Mouse (Mus musculus) liver, postnatal 0 days (tissue): ENCODE results near the gene Sox5. TPM values are rescaled to one million over a fixed set of nuclear protein-coding genes. Genes with fewer than 3 reads are reported as not detected.

Experiments used
- ATAC-seq: fragments of 200-750 bp; cut with Nextera tagmentation; 2 replicates; pipeline ENCODE4 v1.8.0; 2017; ENCODE audit warnings: mild to moderate bottlenecking, moderate library complexity
- DNase-seq: peaks from one replicate; pipeline ENCODE4 v3.0.0-alpha.2; 2016
- H3K27ac ChIP-seq: fragments of 300-500 bp; sonication (generic); 2 replicates; pipeline ENCODE4 v1.5.1; 2014; ENCODE audit warnings: antibody characterized with exemption, moderate library complexity, mild to moderate bottlenecking, low read depth
- H3K27me3 ChIP-seq: fragments of 300-500 bp; sonication (generic); 2 replicates; pipeline ENCODE4 v1.6.1; 2014; ENCODE audit warnings: low read length, control low read depth, mixed read lengths; ENCODE audit not compliant: insufficient read depth
- H3K36me3 ChIP-seq: fragments of 300-500 bp; sonication (generic); replicated peaks from 2 replicates; pipeline ENCODE4 v1.6.1; 2014; ENCODE audit warnings: mild to moderate bottlenecking, control low read depth, low read length, moderate library complexity, mixed read lengths; ENCODE audit not compliant: insufficient read depth
- H3K4me1 ChIP-seq: fragments of 300-500 bp; sonication (generic); 2 replicates; pipeline ENCODE4 v1.6.1; 2014; ENCODE audit warnings: antibody characterized with exemption, mild to moderate bottlenecking, control low read depth; ENCODE audit not compliant: insufficient read depth
- H3K4me2 ChIP-seq: fragments of 300-500 bp; sonication (generic); 2 replicates; pipeline ENCODE4 v1.6.1; 2014; ENCODE audit warnings: low read depth, mild to moderate bottlenecking, low read length, moderate library complexity, mixed read lengths
- H3K4me3 ChIP-seq: fragments of 300-500 bp; sonication (generic); 2 replicates; pipeline ENCODE4 v1.5.1; 2014; ENCODE audit warnings: low read depth, low read length
- H3K9ac ChIP-seq: fragments of 300-500 bp; sonication (generic); replicated peaks from 2 replicates; pipeline ENCODE4 v1.6.1; 2014; ENCODE audit warnings: mild to moderate bottlenecking, moderate library complexity
- H3K9me3 ChIP-seq: fragments of 300-500 bp; sonication (generic); 2 replicates; pipeline ENCODE4 v1.6.1; 2016; ENCODE audit warnings: mild to moderate bottlenecking, control low read depth, low read length, mixed read lengths
- CTCF ChIP-seq: sonication (generic); IDR thresholded peaks from 2 replicates; pipeline ENCODE4 v1.5.1; 2016; ENCODE audit warnings: antibody characterized with exemption, low read depth
- EP300 ChIP-seq: IDR thresholded peaks from 2 replicates; pipeline ENCODE4 v1.6.1; 2016; ENCODE audit warnings: antibody characterized with exemption, low read depth, mild to moderate bottlenecking
- WGBS: fragments of 180-500 bp; shearing (Covaris S2); extraction: QIAGEN DNeasy Blood & Tissue Kit; methylation state at CpG from one replicate; pipeline ENCODE4 v1.1.7; 2014; ENCODE audit not compliant: insufficient replicate concordance; 5-methylcytosine and 5-hydroxymethylcytosine counted together
- polyA plus RNA-seq: library from polyadenylated mRNA; unstranded; fragments of >200 nt; fragmentation: Nextera tagmentation; extraction: Ambion mirVana; gene quantifications from 2 replicates; pipeline ENCODE4 v1.2.1, GENCODE M21; 2015

Sox5 gene
- polyA plus RNA-seq, 1 experiment from 2014 or later, result 7.5 TPM

DNA sequence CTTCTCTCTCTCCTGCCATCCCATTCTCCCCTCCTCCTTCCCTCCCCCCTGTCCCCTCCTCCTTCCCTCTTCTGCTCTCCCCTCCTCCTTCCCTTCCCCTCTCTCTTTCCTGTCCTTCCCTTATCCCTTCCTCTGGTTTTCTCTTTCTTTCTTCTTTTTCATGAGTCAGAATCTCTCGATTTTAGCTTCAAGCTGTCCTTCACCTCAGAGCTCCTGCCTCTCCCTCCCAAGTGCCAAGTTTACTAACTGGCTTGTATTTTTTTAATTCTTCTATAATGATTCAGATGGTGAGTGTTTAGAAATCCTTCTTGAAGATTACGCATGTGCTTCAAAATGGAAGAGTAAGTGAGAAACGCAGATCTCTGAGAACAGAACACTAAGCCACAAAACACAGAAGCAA is 135.4 kb downstream of the Sox5 start:
- H3K9ac ChIP-seq, result no peak overlapping the region
- H3K4me2 ChIP-seq, result no peak overlapping the region
- H3K4me3 ChIP-seq, result no peak overlapping the region
- ATAC-seq, result no peak
- H3K9me3 ChIP-seq, result no peaks in the 10 kb centered on the region
- no peaks in the 10 kb centered on the region for H3K27me3 ChIP-seq
- TF ChIP-seq CTCF (no peak), EP300 (no peak)
- peaks cover 6% of the 10 kb centered on the region for H3K4me1 ChIP-seq
- no peaks in the 10 kb centered on the region for H3K36me3 ChIP-seq
- 64% methylated on average over 3 of the region's 3 CpGs for WGBS
- no peak overlapping the region for H3K27ac ChIP-seq
- DNase-seq, result no peak

DNA sequence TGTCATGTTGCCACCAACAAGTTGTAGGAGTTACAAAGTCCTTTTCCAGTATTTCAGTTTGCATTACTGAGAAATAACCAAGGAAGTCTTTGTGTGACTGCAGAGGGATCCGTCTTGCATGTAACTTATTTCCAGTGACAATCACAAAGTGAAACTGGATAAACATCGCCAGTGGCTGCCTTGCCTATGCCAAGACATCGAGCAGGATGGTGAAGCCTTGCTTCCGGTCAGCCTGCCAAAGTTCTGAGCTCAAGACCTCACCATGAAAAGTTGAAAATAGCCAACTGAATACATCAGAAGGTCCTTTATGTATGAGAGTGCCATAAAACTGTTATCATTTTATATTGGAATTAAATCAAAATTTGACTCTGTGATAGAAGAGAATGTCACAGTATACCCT is 136.0 kb downstream of the Sox5 start:
- DNase-seq (no peak), ATAC-seq (no peak)
- TF ChIP-seq CTCF (no peak), EP300 (no peak)
- Histone ChIP-seq H3K4me1 (peaks cover 6% of the 10 kb centered on the region), H3K27ac (no peak overlapping the region), H3K4me3 (no peak overlapping the region), H3K36me3 (no peaks in the 10 kb centered on the region), H3K27me3 (no peaks in the 10 kb centered on the region), H3K4me2 (no peak overlapping the region), H3K9me3 (no peaks in the 10 kb centered on the region), H3K9ac (no peak overlapping the region)
- 80% methylated on average over 4 of the region's 4 CpGs for WGBS

DNA sequence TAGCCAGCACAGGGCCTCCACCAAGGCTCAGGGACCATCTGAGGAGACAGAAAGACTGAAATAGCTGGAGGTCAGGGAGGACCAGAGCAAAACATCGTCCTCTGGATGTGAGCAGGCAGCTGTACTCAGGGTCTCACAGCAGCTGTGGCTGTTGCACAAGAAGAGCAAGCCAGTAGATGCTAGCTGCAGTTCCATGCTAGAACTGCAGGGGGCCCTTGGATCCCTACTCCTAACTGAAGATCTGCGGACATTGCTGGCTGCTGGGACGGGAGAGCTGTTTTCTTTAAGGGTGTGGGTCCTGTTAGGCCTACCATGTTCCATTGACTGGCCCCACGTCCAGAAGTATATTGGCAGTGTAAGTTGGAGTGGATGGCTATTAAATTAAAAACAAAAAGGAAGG is 137.1 kb downstream of the Sox5 start:
- H3K27me3 ChIP-seq, result no peaks in the 10 kb centered on the region
- H3K4me3 ChIP-seq, result no peak overlapping the region
- H3K27ac ChIP-seq, result peak overlapping the region; percentile 1; the same call in 1 of the 2 replicates
- DNase-seq, result peak; percentile 65
- peak; percentile 79 for TF ChIP-seq CTCF
- no peak for TF ChIP-seq EP300
- ATAC-seq, result peak; percentile 55; the same call in 1 of the 2 replicates
- no peak overlapping the region for H3K4me2 ChIP-seq
- WGBS, result 51% methylated on average over 4 of the region's 4 CpGs
- H3K36me3 ChIP-seq, result no peaks in the 10 kb centered on the region
- H3K9ac ChIP-seq, result no peak overlapping the region
- no peaks in the 10 kb centered on the region for H3K9me3 ChIP-seq
- H3K4me1 ChIP-seq, result peaks cover 6% of the 10 kb centered on the region

DNA sequence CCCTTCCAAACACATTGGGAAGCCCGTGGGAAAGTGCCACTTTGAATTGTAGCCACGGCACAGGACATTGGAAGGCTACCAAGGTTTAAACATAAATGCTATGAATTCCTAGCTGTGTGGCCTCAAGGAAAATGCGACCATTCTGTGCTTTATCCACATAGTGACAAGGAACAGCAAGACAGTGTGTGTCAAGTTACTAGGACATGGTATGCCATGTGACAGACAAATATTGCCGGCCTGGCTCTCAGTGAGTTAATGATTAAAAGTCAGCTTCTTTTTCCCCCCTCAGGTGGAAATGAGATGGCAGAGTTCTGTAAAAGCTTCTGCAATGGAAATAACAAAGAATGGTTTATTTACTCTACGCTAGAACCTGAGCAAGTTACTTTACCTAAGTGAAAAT is 138.2 kb downstream of the Sox5 start:
- Histone ChIP-seq H3K9ac (no peak overlapping the region), H3K4me2 (no peak overlapping the region), H3K36me3 (no peaks in the 10 kb centered on the region), H3K27ac (peak overlapping the region; percentile 3; the same call in 1 of the 2 replicates), H3K4me1 (peaks cover 3% of the 10 kb centered on the region; the same call in 1 of the 2 replicates), H3K9me3 (no peaks in the 10 kb centered on the region), H3K27me3 (no peaks in the 10 kb centered on the region), H3K4me3 (no peak overlapping the region)
- WGBS, result 65% methylated on average over 5 of the region's 5 CpGs
- peak; percentile 64; the same call in 1 of the 2 replicates for ATAC-seq
- no peak for DNase-seq
- no peak for TF ChIP-seq CTCF
- TF ChIP-seq EP300, result no peak

DNA sequence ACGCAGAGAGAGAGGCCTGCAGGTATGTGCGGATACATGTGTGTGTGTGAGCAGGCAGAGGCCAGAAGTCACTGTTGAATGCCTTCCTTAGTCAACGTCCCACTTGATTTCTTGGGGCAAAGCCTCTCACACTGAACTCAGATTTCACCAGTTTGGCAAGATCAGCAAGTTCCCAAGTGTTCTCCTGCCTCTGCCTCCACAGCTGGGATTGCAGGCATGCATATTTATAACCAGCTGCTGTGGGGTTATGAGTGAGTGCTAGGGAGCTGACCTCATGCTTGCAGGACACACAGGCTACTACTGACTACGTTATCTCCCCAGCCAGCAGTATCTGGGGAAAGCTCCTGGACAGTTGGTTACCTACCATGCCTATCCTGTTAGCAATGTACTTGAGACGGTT is 139.9 kb downstream of the Sox5 start:
- TF ChIP-seq EP300 (no peak), CTCF (no peak)
- Histone ChIP-seq H3K4me3 (no peak overlapping the region), H3K9me3 (no peaks in the 10 kb centered on the region), H3K4me1 (0 out of 2 replicates have a peak, but pooled peaks cover 3% of the 10 kb centered on the region), H3K36me3 (no peaks in the 10 kb centered on the region), H3K4me2 (no peak overlapping the region), H3K9ac (no peak overlapping the region), H3K27ac (no peak overlapping the region), H3K27me3 (no peaks in the 10 kb centered on the region)
- 58% methylated on average over 5 of the region's 5 CpGs for WGBS
- DNase-seq (no peak), ATAC-seq (no peak)

DNA sequence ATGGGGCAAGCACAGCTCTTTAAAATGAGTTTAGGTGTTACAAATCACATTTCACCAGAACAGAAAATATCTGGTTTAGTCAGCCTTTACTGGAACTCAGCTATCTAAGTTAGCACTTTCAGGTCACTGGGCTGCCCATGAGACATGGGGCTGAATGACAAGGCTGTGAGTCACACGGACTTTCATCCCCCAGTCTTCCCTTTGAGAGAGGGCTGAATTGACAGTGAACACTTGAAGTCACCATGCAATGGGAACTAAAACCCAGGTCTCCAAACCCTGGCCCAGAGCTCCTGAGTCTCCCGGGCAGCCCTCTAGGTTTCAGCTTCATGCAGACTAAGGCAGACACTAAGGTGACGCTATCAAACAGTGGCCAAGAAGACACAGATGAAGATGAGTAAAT is 141.2 kb downstream of the Sox5 start:
- Histone ChIP-seq H3K36me3 (no peaks in the 10 kb centered on the region), H3K4me2 (no peak overlapping the region), H3K4me3 (no peak overlapping the region), H3K4me1 (0 out of 2 replicates have a peak, but pooled peaks cover 3% of the 10 kb centered on the region), H3K27ac (no peak overlapping the region), H3K9me3 (no peaks in the 10 kb centered on the region), H3K27me3 (no peaks in the 10 kb centered on the region), H3K9ac (no peak overlapping the region)
- TF ChIP-seq CTCF (no peak), EP300 (no peak)
- 62% methylated on average over 3 of the region's 3 CpGs for WGBS
- ATAC-seq (no peak), DNase-seq (no peak)

DNA sequence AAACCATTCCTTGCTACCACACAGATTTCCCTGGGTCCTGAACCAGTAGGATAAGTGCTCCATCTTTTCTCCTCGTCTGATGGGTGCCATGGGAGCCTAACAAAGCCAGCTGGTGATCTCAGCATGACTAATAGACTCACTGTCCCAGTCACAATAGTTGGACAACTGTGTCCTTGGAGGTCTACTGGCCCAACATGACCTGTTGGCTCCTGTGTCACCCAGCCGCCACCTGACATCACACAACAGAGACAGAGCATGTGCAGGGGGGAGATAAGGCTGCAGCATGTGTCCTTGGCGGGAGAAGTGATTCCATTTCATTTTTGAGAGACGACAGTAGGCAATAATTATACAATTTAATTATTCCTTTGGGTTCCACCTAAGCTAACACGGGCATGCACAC is 143.2 kb downstream of the Sox5 start:
- ATAC-seq (no peak), DNase-seq (no peak)
- Histone ChIP-seq H3K4me2 (no peak overlapping the region), H3K9me3 (no peaks in the 10 kb centered on the region), H3K4me3 (no peak overlapping the region), H3K27me3 (no peaks in the 10 kb centered on the region), H3K4me1 (0 out of 2 replicates have a peak, but pooled peaks cover 3% of the 10 kb centered on the region), H3K36me3 (no peaks in the 10 kb centered on the region), H3K27ac (no peak overlapping the region), H3K9ac (no peak overlapping the region)
- 54% methylated on average over 5 of the region's 5 CpGs for WGBS
- no peak for TF ChIP-seq EP300
- no peak for TF ChIP-seq CTCF
